Mouse (Mus musculus): ENCODE results near the gene Fam72a.

The Fam72a gene

DNA sequence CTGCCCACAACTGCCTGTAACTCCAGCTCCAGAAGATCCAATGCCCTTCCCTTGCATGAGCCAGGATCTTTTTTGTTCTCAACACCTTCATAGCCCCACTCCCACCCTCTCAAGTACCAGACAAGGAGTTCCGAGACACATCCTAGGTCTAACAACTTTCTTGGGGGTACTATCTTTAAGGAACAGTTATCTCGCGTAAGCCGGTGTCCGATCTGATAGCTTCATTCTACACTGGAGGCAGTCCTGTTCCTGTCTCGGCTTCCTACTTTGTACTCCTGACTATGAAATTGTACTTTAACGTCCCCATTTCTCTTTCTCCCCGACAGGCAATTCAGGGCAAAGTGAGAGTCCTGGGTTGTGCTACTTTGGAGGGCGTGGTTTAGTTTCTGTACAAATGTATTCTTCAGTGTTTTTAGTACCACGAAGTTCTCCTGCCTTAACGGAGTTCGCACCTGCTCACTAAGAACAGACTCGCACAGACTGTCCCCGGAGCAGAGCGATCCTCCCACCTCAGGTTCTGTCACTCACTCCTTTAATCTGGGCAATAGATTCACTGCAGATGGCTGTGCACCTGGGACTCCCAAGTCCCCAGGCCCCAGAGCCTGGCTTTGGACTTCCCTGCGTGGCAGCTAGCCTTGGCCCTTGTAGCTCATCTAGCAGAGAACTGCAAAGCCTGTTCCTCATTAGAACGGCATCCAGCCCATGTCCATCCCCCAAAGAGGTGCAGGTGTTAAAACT is 51.4 kb downstream of the Fam72a start:
- in situ Hi-C loops (cut with MboI, MseI), result no loop called here

DNA sequence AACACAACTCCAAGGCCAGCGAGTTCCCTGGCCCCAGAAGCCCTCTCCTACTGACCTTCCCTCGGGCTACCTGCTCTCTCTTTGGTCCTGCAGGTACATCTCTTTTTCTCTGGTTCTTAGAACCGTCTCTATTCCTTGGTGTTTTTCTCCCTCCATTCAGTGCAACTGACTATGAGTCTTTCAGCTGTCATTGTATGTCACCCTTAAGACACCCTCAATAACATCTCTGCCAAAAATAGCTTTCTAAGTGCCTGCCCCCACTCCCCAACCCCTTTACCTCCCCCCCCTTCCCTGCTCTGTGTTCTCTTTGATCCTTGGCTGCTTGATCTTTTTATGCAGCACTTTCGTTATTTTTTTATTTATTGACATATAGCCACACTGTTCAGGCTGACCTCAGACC is 52.7 kb downstream of the Fam72a start:
- in situ Hi-C loops (cut with MboI, MseI), result no loop called here

DNA sequence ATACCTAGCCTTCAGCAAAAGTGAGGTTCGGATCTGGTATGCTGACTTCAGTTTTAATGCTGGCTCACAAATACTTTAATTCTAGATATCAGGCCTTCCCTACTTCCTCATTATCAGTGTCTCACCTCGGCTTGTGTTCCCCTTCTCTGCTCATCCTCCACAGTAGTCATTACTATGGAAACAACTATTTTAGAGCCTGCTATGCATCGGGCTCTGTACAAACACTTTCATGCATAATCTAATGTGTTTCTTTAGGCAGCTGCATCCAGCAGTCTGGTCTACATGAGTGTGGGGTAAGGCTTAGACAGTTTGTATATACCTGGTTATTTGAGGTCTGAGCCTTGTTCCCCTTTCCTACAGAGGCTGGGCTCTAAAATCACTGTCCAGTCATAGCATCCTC is 55.9 kb downstream of the Fam72a start:
- in situ Hi-C loops (cut with MboI, MseI), result no loop called here

DNA sequence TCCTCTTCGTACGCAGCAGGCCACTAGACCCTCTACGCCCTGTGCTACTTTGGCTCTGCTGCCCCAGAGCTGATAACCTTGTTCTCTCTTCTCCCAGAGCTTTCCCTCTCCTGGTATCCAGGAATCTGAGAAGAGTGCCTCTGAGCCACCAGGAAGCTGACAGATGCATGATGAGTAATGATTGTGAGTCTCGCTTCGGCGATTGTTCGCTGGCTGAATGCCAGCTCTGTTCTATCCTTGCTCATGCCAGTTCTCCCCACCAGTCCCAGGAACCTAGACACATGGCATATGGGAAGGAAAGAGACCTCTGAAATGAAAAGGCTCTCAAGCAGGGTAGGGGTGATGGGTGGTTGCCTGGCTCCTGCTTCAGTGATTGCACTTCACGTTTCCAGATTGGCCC is 59.1 kb downstream of the Fam72a start:
- in situ Hi-C loops (cut with MboI, MseI), result no loop called here

Measured in T-helper 1 cell (primary cell).